Mouse (Mus musculus) gastrocnemius, postnatal 36 days (tissue): ENCODE data around the gene Dhps. TPM values are rescaled to one million over a fixed set of nuclear protein-coding genes. Genes with fewer than 3 reads are reported as not detected.

Experiments used
- DNase-seq, 2 experiments: peaks; one replicate each; pipeline ENCODE4 v3.0.0; 2022
- intact Hi-C: fragments of 180-260 bp; cut with DNase I; formaldehyde crosslinking; loops from one replicate; pipeline ENCODE4 v1.15.1; 2025
- long read RNA-seq, 2 experiments: library from polyadenylated mRNA; stranded (forward); transcript quantifications; one replicate each; pipeline ENCODE4 v2.0.0; 2021
- total RNA-seq, 2 experiments: library from RNA; stranded (reverse); gene quantifications; 2 replicates each; pipeline ENCODE4 v1.2.3; 2021

The Dhps gene
- 10 to 100 TPM; 18.2 to 23.6 TPM for total RNA-seq
- long read RNA-seq, experiment 1, transcript Dhps-201 (9 exons, 1,333 nt), result major isoform, 13 of 16 reads
- long read RNA-seq, experiment 1, partial matches to known transcripts, result 0 of 16 reads
- long read RNA-seq, experiment 1, other reads (novel, unspliced or antisense), result 2 of 16 reads
- long read RNA-seq, experiment 2, transcript Dhps-201 (9 exons, 1,333 nt), result major isoform, 23 of 27 reads
- long read RNA-seq, experiment 2, partial matches to known transcripts, result 1 of 27 reads
- long read RNA-seq, experiment 2, other reads (novel, unspliced or antisense), result 2 of 27 reads

DNA sequence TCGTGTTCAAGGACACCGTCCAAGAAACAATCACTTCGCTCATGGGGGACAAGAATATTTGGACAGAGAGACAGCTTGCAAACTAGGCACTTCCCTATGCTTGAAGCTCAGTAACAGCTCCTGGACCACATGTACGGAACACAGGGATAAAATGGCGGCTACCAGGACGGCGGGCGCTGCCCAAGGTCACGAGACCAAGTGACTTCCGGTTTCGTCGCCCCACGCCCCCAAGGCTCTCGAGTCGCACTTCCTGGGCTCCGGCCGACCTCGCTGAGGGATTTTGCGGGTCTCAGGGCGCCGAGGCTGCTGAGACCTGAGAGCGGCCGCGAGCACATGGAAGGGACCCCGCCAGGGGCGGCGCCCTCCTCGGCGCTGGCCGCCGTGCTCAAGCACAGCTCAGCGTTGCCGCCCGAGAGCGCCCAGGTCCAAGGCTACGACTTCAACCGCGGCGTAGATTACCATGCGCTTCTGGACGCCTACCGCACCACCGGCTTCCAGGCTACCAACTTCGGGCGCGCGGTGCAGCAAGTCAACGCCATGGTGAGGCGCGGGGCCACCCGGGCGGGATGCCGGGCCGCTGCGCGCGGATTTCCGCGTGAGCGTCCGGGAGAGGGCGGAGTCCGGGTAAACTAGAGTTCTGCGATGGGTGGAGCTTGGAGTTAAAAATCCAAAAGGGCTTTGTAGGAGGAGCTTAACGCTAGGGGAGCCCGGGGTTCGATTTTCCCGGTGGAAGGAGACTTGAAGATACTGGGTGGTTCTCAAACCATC, at the start of gene Dhps:
Gene Dhps (plus strand): TSS at position 244 of the 768 bp plus-strand sequence.
- DNase-seq, result peak; percentile 84
- intact Hi-C loops, result loop anchor here (10.0 kb wide), 1 partner anchor 343 kb away; no protein-coding TSS in a partner anchor

DNA sequence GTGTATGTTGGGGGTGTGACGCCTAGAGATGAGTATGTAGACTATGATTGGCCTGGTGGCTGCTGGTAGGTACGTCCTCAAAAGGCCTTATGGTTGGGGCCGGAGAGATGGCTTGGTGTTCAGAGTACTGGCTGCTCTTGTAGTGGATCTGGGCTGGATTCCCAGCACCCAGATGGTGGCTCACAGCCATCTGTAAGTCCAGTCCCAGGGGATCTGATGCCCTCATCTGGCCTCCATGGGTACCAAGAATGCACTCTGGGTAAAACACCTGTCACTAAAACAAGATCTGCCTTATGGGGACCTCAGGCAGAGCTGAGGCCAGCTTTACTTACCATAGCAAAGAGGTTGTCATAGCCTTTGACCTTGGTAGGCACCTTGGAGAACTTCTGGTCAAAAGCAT, 47.7 kb upstream of the Dhps start:
- intact Hi-C loops, result no loop called here
- no peak for DNase-seq

DNA sequence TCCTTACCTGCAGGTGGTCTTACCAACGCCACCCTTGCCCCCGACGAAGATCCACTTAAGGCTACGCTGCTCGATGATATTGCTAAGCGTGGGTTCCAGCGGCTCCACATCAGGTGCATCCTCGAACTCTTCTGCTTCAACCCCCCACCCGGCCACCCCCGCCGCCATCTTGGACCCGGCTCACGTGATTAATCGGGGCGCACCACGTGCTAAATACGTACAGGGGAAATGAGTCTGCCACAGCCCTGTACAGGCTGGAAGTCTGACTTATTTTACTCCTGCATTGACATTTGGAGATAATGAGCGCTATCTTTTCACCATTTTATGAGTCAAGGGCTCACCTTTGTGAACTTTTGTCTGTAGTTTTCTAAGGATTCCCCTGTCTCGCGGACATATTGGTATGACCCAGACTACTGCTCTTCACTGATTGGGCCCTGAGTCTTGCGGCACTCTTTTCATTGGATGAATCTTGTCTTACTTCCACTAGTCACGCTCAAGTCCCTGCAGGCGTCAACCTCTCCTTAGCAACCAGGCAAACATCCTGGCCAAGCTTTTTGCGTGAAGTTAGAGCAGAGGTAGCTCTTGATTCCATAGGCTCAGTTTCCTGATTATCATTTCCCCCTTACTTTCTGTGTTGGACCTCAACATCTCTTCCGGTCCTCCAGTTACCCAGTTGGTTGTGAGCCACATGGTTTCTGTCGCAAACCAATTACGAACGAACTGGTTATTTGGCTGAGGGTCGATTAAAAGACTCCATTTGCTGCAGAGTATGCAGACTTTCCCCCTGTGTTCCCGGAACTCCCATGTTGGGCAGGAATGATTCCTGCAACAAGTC, 46.2 kb upstream of the Dhps start, which contains the start of gene Asna1:
Gene Asna1 (minus strand): TSS at position 184 of the 835 bp plus-strand sequence.
- intact Hi-C loops, result no loop called here
- DNase-seq, result peak; percentile 72

DNA sequence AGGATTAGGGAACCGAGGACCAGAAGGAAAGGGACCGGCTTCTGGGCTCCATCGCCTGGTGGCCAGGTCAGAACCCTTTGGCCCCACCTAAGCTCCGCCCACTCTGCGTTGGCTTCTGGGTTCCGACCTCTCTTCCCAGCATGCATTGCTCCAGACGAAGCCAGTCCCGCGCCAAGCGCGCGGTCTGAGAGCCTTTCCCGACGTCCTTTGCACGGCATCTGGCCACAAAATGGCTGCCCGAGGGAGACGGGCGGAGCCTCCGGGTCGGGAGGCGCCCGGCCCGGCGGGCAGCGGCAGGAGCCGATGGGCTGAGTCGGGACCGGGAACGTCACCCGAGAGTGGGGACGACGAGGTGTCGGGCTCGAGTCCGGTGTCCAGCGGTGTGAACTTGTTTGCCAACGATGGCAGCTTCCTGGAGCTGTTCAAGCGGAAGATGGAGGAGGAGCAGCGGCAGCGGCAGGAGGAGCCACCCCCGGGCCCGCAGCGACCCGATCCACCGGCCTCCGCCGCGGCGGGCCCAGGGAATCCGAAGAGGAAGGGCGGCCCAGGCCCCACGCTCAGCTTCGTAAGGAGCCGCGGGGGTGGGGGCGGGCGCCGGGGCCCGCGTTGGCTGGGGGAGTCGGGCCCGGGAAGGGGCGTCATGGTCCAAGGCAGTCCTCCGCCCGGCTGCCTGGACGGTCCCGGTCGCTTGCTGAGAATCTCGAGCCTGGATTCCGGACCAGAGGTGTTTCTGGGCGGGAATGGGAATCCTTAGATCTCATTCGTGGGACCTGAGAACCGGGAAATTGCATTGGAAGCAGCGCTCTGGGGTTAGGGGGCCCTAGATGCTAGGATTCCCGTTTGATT, 44.7 kb upstream of the Dhps start, which contains the start of gene Trir:
Gene Trir (plus strand): TSS at position 154 of the 846 bp plus-strand sequence.
- intact Hi-C loops, result no loop called here
- DNase-seq, result peak; percentile 95 to 97

DNA sequence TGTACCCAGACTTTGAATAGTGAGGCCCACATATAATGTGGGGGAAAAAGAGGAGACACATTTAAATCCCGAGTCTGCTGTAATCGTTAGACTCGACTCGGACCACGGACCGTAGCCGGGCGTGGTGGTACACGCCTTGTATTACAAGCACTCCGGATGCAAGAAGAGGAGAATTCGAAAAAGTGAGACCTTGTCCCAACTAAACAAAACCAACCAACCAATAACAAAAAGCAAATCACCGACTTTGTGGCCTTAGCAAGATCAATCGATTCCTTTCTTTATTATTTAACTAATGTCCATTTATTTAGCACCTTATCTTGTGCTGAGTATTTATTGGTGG, 44.1 kb upstream of the Dhps start:
- no peak for DNase-seq
- intact Hi-C loops, result no loop called here

DNA sequence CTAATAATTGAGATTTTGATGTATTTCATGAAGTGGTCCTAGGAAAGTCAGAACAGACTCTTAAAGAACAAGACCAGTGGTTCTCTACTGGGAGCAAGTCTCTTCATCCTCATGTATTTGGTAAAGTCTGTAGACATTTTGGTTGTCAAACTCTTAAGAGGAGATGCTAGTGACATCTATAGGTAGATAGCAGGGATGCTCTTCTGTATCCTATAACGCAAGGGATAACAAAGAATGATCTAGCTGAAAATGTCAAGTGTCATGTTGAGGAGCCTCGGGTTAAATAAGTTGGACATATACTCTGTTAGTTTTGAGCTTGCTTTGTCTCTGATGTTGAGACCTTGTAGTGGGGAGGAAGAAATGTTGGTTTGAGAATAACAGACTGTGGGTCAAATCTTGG, 43.6 kb upstream of the Dhps start:
- intact Hi-C loops, result no loop called here
- DNase-seq, result no peak

DNA sequence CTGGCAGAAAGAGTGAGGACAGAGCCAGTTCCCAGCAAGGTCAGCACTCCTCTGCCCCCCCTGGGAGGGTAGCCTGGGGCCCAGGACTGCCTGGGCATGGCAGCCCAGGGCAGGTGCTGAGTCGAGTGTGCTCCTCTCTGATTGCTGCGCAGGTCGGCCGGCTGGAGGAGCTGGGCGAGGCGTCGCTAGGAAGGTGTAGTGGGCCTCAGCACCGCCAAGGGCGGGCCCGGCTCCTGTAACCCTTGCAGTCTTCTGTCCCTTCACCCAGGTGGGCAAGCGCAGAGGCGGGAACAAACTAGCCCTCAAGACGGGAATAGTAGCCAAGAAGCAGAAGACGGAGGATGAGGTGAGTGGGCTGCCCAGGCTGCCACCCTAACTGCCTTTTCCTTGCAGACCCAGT, 42.3 kb upstream of the Dhps start:
- no peak for DNase-seq
- intact Hi-C loops, result no loop called here

DNA sequence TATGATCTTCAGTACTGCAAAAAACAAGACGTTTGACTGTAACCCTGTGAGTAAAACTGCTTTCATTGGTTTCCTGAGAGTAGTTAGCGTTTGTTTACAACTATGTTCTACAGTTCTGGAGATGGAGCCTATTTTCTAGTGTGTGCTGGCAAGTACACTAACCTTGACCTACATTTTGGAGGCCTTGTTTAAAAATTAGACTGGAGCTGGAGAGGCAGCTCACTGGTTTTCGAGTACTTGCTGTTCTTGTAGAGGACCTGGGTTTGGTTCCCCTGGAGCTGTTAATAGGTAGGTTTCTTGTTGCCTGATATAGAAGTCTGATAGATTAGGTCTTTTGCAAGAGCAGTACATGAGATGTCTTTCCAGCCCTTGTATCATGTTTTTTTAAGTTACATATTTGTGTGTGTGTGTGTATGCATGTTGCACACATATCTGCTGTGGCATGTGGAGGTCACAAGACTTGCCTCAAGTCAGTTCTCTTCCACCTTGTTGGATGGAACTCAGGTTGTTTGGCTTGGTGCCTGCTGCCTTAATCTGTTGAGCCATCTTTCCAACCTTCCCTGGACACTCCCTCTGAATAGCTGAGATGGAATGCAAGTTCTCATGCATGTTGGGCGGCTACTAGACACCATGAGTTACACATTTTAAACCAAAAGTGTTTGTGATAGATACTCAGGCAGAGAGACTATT, 38.8 kb upstream of the Dhps start:
- no peak for DNase-seq
- intact Hi-C loops, result no loop called here

DNA sequence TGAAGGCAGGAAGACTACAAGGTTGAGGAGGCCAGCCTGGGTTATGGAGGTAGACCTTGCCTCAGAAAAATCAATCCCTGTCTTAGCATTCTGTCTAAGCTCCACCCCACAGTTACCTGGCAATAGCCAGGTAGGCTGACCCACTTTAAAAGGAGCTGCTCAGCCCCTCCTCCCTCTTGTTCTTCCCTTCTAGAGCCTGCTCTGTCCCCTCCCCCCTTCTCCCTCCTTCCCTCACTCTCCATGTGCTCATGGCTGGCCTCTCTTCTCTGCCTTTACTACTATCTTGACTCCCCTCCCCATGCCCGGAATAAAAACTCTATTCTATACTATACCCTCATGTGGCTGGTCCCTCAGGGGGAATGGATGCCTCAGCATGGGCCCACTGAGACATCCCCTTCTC, 37.7 kb upstream of the Dhps start:
- intact Hi-C loops, result no loop called here
- no peak for DNase-seq

DNA sequence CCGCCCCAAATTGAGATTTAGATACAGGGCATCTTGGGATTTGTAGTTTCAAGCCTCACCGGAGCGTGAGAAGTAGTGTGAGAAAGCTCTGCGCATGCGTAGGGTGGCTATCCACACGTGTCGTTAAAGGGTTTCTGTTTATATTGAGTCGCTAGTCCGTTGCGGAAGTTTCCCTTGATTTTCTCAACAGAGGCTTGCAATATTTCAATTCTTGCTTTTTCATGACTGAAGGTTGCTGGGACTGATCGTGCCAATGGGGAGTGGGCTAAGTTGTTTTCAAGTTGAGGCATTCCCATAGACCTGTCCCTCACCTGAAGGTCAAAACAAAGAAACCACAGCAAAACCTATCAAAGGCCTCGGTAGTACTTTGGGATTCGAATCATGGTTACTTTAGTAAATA, 36.8 kb upstream of the Dhps start:
- intact Hi-C loops, result no loop called here
- peak in 1 of 2 experiments; percentile 63 for DNase-seq

DNA sequence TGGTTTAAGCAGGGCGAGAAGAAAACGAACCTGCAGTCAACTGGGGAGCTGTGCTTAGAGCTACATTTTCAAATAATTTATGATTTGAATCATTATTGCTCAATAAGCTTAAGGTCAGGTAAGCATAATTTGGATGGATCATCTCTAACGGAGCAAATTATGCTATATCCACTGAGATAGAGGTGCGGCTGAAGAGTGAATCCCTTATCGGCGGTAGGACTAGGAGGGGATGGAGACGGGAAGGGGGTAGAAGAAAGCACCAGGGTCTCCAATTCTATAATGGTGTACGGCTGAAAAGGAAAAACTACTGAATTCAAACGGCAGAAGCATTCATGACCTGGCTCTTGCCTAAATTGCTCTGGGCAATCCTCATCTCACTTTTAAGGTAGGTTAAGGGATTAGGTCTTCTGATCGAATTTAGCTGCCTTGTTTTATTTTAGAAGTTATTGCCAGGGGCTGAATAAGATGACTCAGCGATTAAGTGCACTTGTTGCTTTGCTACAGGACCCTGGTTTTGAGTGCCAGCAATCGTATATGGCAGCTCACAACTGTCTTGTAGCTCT, 36.3 kb upstream of the Dhps start:
- no peak for DNase-seq
- intact Hi-C loops, result no loop called here

DNA sequence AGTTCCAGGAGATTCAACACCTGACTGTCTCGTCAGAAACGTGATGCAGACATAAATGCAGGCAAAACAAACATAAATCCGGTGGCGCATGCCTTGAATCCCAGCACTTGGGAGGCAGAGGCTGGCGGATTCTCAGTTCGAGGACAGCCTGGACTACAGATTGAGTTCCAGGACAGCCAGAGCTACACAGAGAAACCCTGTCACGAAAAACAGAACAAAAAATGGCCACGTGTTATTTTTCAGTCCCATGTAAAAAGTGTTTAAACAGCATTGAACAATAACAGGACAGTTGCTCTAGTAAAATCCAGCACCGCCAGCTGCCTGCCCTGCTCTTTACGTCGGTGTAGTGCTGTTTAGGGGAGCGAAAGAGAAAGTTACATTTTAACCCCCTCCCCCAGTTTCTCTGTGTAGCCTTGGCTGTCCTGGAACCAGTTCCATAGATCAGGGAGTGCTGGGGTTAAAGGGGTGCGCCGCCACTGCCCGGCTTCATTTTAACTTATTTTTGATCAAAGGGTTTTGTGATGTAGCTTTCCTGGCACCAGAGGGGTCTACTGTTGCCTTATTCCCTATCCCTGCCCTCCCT, 35.7 kb upstream of the Dhps start:
- DNase-seq, result no peak
- intact Hi-C loops, result no loop called here

DNA sequence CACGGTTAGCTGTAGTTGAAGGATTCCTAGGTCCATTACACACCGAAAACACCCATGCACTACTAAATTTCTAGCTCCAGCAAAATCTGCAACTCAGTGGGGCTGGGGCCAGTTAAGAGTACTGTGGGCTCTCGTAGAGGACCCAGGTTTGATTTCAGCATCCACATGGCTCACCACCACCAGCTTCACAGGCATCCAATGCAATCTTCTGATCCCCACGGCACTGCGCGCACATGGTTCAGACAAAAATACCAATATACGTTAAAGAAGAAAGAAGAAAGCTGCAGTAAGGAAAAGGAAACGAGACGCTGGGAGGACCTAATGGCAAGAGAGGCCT, 35.2 kb upstream of the Dhps start:
- intact Hi-C loops, result no loop called here
- DNase-seq, result no peak

DNA sequence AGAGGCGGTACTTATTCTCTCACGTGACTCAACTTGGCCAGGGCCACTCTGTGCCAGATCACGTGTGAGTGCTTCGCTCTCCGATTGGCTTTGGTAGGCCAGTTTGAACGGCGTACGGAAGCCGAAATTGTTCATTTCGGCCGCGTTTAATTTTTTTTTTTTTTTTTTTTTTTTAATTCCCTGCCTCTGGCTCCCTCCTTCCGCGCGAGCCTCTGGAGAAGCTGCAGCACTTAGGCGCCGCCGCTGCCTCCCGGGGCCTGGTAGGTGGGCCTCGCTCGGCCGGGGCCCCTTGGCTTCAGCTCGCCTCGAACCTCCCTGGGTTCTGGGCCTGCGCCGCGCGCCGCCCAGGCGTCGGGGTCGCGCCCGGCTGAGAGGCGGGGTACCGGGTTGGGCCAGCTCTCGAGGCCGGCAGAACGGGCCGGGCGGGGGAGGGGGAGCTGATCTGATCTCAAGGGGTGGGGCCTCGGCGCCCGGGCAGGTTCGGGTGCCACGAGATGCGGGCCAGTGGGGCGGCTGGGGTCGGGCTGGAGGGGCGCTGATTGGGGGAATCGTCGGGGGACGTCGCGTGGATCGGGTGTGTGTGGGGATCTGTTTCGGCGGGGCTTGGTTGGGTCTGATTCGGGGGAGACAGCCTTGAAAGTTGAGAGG, 34.7 kb upstream of the Dhps start, which contains the start of gene Tnpo2:
Gene Tnpo2 (plus strand): TSS at position 198 of the 648 bp plus-strand sequence.
- intact Hi-C loops, result no loop called here
- DNase-seq, result peak; percentile 84

DNA sequence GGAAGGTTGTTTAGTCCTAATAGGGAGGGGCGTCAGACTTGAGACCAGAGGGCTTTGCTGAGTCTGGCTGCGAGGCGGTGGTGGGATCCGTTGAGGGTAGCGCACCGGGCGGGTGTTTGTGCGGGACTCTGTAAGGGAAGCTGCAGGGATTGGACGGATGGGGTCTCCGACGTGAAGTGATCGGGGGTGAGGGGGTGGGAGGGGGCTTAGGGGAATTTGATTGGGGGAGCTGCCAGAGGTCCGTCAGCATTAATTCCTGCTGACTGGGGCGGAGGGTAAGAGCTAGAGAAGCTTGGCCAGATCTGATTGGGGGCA, 34.2 kb upstream of the Dhps start:
- no peak for DNase-seq
- intact Hi-C loops, result no loop called here

DNA sequence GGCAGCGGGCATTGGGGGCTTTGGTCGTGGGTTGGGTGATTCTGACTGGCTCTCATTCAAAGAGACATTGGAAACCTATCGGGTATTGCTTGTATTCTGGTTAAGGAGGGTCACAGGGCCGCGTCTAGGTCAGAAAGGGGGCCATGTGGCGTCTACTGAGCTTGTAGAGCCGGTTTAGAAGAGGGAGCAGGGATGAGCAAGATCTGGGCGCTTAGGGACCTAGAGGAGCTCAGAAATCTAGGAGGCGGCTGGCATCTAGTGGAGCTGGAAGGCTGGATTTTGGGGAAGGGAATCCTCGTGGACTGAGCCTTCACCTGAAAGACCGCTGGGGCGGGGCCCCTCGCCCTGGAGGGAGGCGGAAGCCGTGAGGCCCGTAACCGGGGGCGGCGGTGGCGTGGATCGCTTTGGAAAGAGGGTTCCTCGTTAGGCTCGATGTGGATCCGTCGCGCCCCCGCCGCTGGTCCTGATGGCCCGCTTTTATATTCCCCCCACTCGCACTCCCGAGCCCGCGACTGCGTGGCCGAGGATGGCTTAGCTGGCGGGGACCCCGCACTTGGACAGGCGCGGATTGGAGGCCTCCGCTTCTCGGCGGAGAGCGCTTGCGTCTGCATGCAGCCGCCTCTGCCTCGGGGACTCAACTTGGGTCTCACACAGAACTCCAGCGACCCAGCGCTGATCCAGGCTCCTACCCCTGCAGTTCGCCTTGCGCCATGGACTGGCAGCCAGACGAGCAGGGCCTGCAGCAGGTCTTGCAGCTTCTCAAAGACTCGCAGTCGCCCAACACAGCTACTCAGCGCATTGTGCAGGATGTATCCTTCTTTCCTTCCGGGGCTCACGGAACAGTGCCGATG, 33.7 kb upstream of the Dhps start:
- DNase-seq, result peak in 1 of 2 experiments; percentile 34
- intact Hi-C loops, result no loop called here

DNA sequence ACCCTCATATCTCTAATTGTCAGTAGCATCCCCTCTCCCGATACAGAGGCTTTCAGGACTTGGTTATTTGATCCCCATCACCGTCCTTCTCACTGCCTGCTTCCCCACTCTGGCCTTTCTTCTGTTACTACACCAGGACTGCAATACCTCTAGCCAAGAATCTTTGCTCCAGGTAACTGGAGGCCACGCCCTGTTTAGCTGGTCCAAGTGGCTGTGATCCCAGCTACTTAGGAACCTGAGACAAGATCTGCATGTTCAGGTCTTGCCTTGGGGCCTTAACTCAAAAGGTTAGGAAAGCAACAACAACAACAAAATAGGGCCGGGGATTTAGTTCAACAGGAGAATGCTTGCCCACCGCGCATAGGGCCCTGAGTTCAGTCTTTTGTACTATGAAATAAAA, 27.9 kb upstream of the Dhps start:
- intact Hi-C loops, result no loop called here

DNA sequence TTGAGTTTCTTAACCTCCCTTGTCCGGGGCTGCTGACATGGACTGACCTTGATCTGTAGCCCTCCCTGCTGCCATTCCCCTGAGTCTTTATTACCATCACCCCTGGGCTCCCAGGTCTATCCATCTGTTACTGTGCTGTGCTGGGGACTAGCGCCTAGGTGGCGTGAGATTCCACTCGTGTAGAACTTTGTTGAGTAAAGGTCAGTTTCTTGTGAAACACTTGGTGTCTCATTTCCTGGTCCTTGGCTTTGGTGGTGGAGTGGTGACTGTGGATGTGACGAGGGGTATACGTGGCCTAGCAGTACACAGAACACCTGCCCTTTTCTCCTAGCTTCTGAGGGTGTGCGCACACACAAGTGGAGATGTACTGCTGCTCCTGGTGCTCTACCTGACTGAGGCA, 14.2 kb upstream of the Dhps start:
- no peak for DNase-seq
- intact Hi-C loops, result no loop called here

More for the DNA sequence above, 27.9 kb upstream of the Dhps start:
- DNase-seq, result no peak
